Mouse (Mus musculus) CD4-positive, CD25-positive, alpha-beta regulatory T cell, adult 2 months (primary cell): ENCODE data around the gene Uba52.

Experiments
- DNase-seq: peaks from one replicate; pipeline ENCODE4 v3.0.0-alpha.2; 2012; ENCODE audit warnings: low read depth, low spot score

Gene Uba52

GRCm38 (mm10) chr8:70504291-70504716, 6.3 kb downstream of the Uba52 start:
- no peak for DNase-seq

DNA sequence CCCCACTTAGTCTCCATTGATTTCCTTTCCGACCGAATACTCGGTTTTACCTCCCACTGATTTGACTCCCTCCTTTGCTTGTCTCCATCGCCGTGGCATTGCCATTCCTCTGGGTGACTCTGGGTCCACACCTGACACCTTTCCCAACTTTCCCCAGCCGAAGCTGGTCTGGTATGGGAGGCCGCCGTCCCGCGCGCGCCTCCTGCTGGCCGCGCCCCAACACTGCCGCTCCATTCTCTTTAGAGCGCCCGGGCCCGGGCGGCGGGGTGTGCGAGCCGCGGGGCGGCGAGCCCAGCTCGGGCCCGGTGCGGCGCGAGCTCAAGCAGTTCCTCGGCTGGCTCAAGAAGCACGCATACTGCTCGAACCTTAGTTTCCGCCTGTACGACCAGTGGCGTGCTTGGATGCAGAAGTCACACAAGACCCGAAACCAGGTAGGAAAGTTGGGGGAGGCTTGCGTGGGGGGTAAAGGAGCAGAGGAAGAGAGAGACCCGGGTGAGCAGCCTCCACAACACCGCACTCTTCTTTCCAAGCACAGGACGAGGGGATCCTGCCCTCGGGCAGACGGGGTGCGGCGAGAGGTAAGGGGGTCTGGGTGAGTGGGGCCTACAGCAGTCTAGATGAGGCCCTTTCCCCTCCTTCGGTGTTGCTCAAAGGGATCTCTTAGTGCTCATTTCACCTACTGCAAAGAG, 7.4 kb downstream of the Uba52 start:
- DNase-seq, result peak; percentile 82

DNA sequence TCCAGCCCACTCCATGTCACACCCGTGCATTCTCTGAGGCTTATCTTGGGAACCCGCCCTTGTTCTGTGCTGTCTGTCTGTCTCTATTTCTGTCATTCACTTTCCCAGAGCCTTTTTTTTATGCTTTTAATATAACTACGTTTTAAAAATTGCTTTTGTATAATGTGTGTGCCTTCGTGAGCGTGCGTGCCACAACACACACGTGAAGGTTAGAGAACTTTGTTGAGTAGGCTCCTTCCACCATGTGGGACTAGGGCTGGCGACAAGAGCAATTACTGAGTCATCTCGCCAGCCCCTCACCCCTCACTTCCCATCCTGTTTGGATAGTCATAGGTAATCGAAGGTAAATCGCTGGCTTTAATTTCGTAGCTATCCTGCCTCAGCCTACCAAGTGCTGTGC, 8.1 kb downstream of the Uba52 start:
- DNase-seq, result no peak

DNA sequence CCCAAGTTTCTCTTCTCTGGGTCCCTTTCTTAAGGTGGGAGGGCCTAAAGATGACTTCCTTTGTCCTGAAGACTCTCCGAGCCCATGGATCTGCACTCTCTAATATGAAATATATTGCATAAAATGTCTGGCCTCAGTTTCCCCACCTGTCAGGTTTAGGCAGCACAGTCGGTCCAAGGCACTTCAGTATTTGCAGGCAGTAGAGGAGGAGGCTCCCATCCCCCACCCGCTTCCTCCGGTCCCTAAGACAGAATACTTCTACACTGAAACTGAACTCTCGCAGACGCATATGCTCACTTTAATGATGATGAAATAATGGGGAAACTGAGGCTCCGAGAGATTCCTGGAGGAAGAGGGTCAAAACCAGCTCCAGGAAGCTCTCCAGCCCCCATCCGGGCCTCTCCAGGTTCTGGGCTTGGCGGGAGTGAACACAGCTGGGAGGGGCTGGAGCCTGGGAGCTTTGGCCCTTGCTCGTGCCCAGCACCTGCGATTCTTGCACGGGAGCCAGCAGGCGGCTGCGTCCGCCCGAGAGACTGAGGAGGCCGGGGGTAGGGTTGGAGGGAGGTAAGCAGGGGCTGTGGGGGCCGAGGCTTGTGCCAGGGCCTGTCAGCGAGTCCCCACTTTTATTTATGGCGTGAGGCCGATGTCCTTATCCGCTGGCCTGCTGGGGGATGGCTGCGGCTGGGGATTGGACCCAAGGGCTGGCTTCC, 8.6 kb downstream of the Uba52 start:
- DNase-seq, result no peak

- DNase-seq, result peak; percentile 75
Measured at GRCm38 (mm10) chr8:70500386-70501301, 10.0 kb downstream of the Uba52 start.

GRCm38 (mm10) chr8:70495771-70496062, 14.9 kb downstream of the Uba52 start:
- no peak for DNase-seq

- no peak for DNase-seq
Measured at GRCm38 (mm10) chr8:70495001-70495770, 15.4 kb downstream of the Uba52 start.

GRCm38 (mm10) chr8:70494416-70494945, 16.1 kb downstream of the Uba52 start:
- peak; percentile 35 for DNase-seq

DNA sequence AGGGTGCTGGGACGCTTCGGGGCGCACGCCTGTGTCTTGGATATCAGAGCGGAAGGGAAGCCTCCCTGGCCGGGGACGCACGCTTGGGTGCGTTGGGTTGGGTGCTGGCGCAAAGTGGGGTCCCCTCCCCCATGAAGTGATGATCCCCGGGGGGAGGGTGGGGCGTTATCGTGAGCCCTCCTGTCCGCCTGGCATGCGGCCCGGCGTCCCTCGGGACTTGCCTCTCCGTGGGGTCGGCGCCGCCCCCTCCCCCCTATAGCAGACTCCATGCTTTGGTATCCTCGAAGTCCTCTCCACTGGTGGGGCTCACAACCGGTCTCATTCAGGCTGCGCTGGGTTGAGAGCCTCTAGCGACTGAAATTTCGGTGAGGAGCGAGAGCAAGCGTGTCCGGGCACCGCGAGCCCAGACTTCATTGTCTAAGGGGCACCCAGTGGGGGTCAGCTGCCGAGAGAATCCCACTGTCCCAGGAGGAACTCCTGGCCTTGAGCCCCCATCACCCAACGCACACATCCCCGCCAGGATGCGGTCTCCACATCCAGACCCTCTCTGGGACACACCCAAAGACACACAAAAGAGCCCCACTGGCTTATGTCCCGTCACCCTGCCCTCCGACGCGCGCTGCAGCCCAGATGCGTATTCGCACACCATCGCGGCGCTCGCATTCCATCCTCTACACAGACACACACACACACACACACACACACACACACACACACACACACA, 16.7 kb downstream of the Uba52 start:
- DNase-seq, result no peak

GRCm38 (mm10) chr8:70492664-70493640, 17.6 kb downstream of the Uba52 start, which contains the start of gene Crlf1:
Crlf1 (plus strand) TSS chr8:70493158.
- no peak for DNase-seq

DNA sequence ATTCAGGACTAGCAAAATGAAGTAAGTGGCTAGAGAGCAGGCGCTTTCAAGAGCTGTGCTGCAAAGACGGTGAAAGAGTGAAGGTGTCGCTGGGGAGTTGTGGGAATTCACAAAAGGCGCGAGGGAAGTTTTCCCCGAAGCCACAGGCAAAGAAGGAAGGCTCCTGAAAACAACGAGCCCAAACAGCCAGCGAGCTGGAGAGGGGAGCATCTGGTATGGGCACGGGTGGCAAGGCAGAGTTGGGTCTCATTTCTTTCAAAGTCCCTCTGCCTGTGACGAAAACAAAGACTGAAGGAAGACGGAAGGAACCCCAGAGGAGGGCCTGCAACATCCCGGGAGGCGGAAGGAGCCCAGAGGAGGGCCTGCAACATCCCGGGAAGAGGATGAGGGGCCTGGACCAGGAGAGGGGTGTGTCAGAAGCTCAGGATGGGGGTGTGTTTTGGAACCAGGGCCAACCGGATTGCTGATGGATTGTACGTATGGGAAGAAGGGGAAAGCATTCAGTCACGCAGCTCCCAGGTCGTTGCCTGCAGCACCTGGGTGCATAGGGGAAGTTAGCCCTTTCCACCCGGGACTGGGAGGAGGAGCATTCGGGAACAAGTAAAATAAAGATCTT, 19.6 kb downstream of the Uba52 start:
- DNase-seq, result no peak

DNA sequence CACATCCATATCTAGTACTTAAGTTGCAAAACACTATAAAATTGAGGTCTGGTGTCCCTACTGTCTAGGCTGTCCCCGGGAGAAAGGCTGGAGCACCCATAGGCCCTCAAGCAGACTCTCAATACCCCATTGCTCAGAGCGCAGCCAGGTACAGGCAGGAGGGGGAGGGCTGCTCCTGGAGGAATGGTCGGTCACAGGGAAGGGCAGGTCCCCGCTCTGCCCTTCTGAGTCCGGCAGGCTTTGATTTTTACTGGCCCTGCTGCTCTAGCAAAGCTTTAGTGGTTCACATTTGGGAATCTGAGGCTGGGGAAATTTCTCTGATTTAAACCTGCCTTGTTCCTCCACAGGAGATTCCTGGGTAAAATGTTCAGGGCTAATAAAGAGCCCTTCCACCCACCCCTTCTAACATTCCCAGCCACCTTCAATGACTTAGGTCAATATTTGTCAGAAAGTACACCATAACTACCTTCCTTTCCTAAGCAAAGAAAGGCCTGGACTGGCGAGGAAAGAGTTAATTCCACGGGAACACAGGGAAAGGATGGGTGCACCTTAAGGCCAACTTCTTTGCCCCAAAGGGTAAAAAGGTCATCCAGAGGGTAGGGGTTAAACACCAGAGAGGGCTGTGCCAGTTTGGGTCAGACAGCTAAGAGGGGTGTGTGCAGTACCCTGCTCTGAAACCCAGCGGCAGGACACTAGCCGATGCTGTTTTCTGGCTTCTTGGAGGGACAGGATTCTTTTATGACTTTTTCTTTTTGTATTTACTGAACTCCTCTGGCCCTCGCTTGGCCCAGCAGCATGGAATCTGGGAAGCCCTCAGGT, 20.3 kb downstream of the Uba52 start:
- no peak for DNase-seq

DNA sequence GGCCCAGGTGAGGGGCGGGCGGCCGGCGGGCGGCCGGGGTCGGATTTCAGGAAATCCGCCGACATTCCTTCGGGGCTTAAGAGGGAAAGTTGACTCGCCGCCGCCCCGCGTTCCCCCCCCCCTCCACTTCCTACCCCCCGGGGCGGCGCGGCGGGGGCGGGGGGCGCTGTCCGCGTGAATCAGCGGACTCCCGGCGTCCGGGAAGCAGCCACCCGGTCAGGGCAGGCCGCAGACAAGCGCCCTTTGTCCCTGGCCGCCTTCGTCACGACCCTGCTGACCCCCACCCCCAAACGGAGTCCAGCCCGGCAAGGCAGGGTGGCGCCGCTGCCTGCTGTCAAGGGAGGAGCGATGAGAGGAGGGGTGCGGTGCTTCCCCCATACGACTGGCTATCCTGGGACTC, 21.0 kb downstream of the Uba52 start:
- no peak for DNase-seq

DNA sequence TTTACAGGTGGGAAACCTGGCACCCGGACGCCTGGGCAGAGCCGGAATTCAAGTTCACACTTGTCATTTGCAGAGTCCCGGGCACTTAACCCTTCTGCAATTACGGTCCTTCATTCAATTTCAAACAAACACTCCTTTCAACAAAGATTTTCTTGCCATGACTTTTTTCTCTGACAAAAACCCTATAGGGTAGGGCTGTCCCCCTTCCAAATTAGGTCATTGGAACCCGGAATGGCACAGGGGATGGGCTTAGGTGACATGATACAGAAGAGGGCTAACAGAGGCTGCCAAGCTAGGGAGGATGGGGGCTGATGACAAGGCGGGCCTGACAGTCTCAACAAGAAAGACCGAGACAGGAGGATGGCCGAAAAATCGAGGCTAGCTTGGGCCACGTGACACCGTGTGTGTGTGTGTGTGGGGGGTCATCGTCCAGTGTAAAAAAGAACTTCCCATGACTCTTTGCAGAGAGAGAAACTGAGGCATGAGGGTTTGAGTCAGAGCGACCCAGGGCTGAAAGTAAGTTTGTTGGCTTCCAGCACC, 21.6 kb downstream of the Uba52 start:
- peak; percentile 34 for DNase-seq

GRCm38 (mm10) chr8:70487993-70488796, 22.4 kb downstream of the Uba52 start:
- peak; percentile 36 for DNase-seq

DNA sequence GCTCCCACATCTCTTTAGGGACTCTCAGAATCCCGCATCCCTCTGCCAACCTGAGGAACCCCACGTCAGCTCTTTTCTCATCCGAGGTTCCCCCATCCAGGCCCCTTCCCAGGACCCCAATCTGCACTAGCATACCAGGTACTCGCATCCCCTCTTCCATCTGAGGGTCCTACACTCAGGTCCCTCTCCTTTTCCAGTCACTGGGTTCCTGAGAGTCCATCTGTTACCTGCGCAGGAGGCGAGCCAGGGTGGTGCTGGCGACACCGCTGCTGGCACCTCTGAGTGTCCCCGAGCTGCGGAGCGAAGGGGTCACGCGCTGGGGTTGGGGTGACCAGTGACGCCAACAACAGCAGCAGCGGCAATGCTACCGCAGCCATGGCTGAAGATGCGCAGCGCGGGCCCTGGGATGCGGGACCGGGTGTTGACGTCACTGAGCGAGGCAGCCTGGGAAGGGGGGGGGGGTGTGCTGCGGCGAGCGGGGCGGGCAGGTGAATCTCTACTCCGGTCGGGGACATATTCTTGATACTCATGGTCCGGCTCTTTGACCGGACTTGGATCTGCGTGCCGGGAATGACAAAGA, 23.6 kb downstream of the Uba52 start, which contains the start of gene Tmem59l:
Gene Tmem59l (minus strand): TSS at position 418 of the 580 bp plus-strand sequence.
- DNase-seq, result no peak
